Mouse (Mus musculus) left cerebral cortex, adult 2 months (tissue): Measurements from ENCODE around the gene Mia3. TPM values are rescaled to one million over a fixed set of nuclear protein-coding genes. Genes with fewer than 3 reads are reported as not detected.
"Not testable (repeated sequence)": the region's sequence is repeated elsewhere in the genome, so short reads cannot be mapped to it uniquely, and the experiment has no call there.

ENCODE experiments used
- DNase-seq, 2 experiments: peaks; one replicate each; pipeline ENCODE4 v3.0.0; 2021 to 2022; ENCODE audit warnings: low spot score in 2 of 2, mixed read lengths in 1 of 2; ENCODE audit errors: extremely low spot score in 1 of 2
- H3K27ac ChIP-seq: fragments of 200-600 bp; 2 replicates; pipeline ENCODE4 v1.8.1; 2022
- H3K4me3 ChIP-seq: fragments of 200-600 bp; 2 replicates; pipeline ENCODE4 v1.8.1; 2022
- CTCF ChIP-seq: fragments of 200-600 bp; IDR thresholded peaks from 2 replicates; pipeline ENCODE4 v1.8.1; 2022; ENCODE audit warnings: antibody characterized with exemption, mild to moderate bottlenecking, moderate library complexity
- intact Hi-C: fragments of 180-260 bp; cut with DNase I; formaldehyde crosslinking; loops from one replicate; pipeline ENCODE4 v1.15.1; 2025
- total RNA-seq, 2 experiments: library from RNA; stranded (reverse); gene quantifications; 2 replicates each; pipeline ENCODE4 v1.2.3; 2021

Mia3 gene
- total RNA-seq, 2 experiments from 2014 or later, result 236 to 257 TPM

DNA sequence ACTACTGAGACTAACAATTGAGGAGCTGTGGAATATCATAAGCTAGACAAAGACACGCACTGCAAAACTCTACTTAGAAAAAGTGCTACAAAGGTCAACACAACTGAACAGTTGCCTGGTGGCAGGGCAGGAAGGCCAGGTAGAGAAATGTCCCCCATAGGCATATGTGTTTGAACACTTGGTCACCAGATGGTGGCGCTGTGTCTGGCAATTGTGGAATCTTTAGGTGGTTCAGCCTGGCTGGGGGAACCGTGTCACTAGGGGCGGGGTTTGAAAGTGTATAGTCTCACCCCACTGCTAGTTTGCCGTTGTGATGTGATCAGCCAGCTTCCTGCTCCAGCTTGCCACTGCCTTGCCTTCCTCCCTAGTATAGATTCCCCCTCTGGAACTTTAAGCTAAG lies 5.4 kb upstream of the Mia3 start:
- DNase-seq, result no peak
- TF ChIP-seq CTCF, result no peak
- no peak overlapping the region for H3K27ac ChIP-seq
- intact Hi-C loops, result no loop called here
- no peak overlapping the region for H3K4me3 ChIP-seq

DNA sequence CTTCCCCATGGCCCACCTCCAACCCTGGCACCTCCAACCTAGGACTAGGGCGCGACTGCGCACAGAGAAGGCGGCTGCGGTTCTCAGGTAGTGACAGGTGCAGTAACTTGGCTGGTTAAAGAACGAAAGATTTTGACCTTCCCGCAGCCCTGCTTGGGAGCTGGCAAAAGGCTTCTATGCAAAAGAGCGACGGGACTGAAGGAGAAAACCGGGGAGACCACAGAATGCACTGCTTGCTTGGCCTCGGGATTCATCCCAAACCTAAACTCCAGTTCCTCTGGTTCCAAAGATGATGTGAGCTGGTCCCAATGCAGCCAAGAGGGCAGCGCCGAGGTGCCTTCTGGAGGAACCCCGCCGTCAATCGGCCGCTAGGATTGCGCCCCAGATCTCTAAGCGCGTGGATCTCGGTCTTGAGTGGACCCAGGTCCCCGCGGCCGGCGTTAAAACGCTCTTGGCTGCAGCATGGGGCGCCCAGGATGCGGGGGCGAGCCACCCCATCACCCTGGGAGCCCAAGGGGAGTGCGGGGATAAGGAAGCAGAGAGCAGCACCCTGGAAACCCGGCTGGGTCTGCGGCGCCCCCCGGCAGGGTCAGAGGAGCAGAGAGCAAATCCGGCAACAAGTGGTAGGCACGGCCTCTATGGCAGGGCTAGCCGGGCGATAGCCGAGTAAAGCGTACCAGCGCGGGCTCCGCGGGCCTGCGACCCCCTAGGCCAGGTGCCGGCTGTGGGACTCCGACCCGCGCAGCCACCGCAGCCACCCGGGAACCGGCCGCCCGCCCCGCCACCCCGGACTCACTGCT lies 552 bp downstream of the Mia3 start:
- Histone ChIP-seq H3K4me3 (peak overlapping the region; percentile 74), H3K27ac (peak overlapping the region; percentile 80)
- intact Hi-C loops, result loop anchor here (2.0 kb wide), 1 partner anchor 20 kb away; the partner anchor contains the start of gene Taf1a
- DNase-seq, result peak; percentile 28 to 33
- no peak for TF ChIP-seq CTCF

DNA sequence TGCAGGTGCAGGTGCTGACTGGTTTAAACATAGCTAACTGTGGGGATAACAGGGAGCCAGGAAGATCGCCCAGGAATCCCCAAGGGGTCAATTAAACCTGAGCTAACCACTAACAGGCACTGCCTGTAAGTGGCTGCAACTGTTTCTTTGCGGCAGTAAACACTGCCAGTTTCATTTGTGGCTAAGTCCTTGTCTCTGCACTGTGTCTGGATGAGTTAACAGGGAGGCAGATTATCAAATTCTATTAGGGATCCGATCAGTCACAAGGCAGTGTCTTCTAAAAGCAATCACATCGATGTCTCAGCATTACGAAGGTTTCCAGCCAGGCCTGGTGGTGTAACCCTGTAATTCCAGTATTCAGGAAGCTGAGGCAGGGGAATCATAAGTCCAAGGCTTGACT lies 3.0 kb downstream of the Mia3 start:
- no peak for TF ChIP-seq CTCF
- Histone ChIP-seq H3K27ac (no peak overlapping the region), H3K4me3 (no peak overlapping the region)
- intact Hi-C loops, result no loop called here
- no peak for DNase-seq

DNA sequence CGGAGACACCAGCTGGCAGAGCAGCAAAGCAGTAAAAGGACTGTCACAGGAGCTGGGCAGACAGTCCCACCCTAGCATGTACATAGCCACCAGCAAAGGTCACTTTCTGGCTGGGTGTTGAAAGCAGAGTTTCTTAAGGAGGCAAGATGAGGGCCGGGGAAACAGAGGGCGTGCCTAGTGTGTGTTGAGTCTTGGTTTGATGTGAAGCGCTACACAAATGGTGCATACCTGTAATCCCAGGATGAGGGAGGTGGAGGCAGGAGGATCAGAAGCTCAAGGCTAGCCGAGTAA lies 5.8 kb downstream of the Mia3 start:
- no peak for TF ChIP-seq CTCF
- DNase-seq, result no peak
- intact Hi-C loops, result loop anchor here (5.0 kb wide), 1 partner anchor 34 kb away; no protein-coding TSS in a partner anchor
- H3K27ac ChIP-seq, result no peak overlapping the region
- no peak overlapping the region for H3K4me3 ChIP-seq

DNA sequence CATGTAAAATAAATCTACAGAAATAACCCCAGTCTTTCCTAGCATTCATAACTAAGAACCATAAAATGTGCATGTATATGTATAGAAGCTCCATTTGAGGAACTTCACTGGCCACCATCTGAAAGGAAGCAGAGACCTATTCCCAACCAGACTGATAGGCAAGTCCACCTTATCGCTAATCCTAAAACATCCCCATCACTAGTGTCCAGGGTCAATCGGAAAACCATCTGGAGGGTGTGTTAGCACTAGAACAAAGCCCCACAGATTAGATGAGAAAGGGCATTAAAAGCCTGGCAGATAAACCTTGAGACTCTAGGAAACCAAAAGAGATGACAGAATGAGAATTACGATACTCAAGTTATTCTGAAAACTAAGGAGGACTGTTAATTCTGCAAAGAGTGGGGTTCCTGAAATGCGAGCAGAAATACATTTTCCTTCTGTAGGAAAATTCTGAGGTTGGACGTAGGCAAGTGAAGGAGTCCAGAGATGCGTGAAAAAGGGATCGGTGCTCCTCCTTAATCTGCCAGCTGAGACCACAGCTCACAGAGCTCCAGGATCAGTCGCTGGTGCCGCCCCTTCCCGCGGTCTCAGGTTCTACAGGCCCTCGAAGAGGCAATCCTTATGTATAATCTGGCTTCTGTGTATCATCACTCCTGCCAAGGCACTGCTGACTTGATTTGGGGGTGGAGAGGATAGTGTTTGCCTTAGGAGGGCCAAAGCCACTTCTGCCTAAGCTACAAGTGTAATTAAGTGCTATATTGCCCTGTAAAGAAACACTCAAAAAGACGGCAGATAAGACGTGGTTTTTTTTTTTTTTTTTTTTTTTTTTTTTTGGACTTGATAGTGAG lies 6.4 kb downstream of the Mia3 start:
- DNase-seq, result no peak
- H3K4me3 ChIP-seq, result no peak overlapping the region
- intact Hi-C loops, result loop anchor here (5.0 kb wide), 1 partner anchor 34 kb away; no protein-coding TSS in a partner anchor
- TF ChIP-seq CTCF, result no peak
- H3K27ac ChIP-seq, result no peak overlapping the region

DNA sequence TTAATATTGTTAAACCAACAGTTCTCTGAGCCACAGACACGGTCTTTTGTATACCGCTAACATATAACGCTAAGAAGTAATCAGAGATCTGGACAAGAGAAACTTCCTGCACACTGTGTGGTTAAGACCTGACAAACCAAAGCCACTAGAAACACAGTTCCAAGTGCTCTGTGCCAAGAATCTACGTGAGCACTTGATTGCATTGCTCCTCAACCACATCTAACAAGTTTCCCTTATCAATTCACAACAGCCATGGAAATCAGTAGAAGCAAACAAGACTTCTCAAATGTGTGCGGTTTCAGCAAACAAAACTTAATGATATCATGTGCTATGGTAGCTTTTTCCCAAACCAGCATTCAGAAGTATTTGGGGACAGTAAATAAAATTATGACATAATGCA lies 7.1 kb downstream of the Mia3 start:
- H3K27ac ChIP-seq, result no peak overlapping the region
- intact Hi-C loops, result loop anchor here (5.0 kb wide), 1 partner anchor 35 kb away; no protein-coding TSS in a partner anchor
- no peak for TF ChIP-seq CTCF

DNA sequence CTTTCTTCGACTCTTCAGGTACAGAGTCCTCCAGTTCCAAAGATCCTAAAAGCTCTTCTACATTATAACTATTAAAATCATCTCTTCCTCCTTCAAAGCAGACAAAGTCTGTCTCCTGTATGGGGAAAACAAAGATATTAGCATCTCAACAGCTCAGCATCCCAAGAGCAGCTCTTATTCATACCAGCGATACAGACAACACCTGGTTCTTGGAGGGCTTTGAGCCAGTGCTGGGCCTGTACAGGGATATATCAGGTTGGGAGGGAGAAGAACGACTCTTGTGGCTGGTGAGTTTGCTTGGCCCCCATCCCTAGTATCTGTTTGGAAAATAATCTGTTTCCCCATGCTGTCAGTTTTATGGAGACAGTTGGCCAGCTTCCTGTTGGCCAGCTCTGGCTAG lies 10.5 kb downstream of the Mia3 start:
- Histone ChIP-seq H3K27ac (no peak overlapping the region), H3K4me3 (no peak overlapping the region)
- TF ChIP-seq CTCF, result no peak
- DNase-seq, result no peak
- intact Hi-C loops, result no loop called here

More for the DNA sequence above, 7.1 kb downstream of the Mia3 start:
- DNase-seq, result no peak
- no peak overlapping the region for H3K4me3 ChIP-seq

DNA sequence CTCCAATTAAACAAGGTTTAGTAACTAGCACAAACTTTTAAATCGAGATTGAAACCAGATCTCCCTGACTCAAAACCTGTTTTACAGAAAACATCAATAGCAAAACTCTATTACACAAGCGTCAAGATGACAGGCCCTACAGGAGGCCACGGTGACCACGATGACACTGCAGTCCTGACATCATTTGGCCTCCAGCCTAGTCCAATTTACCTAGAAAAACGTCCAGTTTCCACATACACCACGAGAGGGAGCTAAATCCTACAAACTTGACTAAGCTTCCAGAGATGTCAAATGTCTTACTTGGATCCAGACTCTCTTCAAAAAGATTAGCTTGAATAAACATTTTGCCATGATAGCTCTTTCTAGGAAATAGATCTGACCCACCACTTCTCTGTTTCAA lies 19.5 kb downstream of the Mia3 start:
- DNase-seq, result peak; percentile 32 to 33
- intact Hi-C loops, result loop anchor here (1.0 kb wide), 1 partner anchor 89 kb away; no protein-coding TSS in a partner anchor
- no peak overlapping the region; the same call in 1 of the 2 replicates for H3K27ac ChIP-seq
- peak; percentile 76 for TF ChIP-seq CTCF
- H3K4me3 ChIP-seq, result no peak overlapping the region

DNA sequence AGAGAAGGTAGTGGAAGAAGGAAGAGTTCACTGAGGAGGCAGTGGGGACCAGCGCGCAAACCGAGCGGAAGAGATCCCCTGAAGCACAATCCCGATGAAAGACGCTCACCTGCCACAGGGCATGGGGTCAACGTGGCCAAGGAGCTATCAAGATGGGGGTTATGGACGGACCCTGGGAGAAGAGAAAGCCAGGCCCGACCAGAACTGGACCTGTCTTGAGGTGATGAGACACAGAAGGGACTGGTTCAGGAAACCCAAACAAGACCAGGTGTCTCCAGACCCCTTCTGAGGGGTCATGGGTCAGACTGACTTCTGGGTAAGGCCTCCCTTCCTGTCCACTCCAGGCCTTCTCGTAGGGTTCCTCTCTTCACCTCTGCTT lies 23.5 kb downstream of the Mia3 start:
- Histone ChIP-seq H3K27ac (peak overlapping the region; percentile 80), H3K4me3 (peak overlapping the region; percentile 99)
- intact Hi-C loops, result loop anchor here (1.0 to 2.0 kb wide), 2 partner anchors 43 to 49 kb away; partner anchors contain the start of genes Aida and Brox
- TF ChIP-seq CTCF, result no peak
- no peak for DNase-seq

DNA sequence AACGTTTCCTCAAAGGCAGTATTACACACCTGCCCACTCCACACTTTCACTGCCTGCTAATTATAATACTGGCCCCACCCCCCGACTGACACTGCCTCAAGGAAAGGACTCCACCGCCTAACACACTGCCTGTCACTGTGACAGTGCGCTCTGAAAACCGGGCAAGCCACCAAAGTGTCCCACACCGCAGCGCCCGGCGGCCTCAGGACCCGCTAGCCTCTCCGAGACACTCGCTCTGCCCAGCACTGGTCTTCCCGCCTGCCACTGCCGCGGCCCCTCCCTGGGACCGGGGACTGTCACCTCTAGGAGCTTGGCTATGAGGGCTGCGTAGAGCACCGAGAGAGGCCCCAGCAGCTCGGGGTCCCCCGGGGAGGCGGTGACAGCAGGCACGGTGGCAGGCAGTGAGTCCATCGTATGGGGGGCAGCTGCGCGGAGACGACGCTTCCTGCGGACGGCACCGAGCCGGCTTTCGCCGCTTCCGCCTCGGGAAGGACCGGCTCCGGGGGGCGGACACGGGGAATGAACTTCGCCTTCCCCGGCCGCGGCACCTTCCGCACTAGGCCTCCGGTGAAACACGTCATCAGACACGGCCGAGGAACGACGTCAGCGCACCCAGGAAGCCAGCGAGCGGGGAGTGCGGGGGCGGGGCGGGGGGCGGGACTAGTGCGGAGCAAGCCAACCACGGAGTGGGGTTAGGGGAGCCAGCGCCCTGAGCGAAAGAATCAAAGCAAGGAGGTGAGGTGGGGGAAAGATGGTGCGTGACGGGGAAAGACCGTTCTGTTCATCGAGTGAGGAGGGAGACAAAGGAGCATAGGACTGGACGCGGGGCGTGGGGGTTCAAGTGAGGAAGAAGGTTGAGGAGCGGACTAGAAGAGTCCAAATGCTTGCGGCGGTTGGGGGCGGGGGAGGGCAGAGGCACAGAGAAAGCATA lies 24.2 kb downstream of the Mia3 start:
- peak; percentile 87 to 89 for DNase-seq
- Histone ChIP-seq H3K4me3 (peak overlapping the region; percentile 99), H3K27ac (peak overlapping the region; percentile 80)
- intact Hi-C loops, result loop anchor here (1.0 to 2.0 kb wide), 2 partner anchors 44 to 48 kb away; partner anchors contain the start of genes Aida and Brox
- no peak for TF ChIP-seq CTCF

DNA sequence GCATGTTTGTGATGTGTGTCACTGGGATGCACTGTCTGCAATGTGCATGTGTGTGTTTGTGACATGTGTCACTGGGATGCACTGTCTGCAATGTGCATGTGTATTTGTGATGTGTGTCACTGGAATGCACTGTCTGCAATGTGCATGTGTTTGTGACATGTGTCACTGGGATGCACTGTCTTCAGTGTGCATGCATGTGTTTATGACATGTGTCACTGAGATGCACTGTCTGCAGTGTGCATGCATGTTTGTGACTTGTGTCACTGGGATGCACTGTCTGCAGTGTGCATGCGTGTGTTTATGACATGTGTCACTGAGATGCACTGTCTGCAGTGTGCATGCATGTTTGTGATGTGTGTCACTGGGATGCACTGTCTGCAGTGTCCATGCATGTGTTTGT lies 26.5 kb downstream of the Mia3 start:
- intact Hi-C loops, H3K4me3 ChIP-seq, H3K27ac ChIP-seq, DNase-seq: not testable (repeated sequence)
